Comparison of ENCODE assay signal across 8 mouse cellular contexts in genomic region chr9:103201561-103202260, GRCm38 (mm10). TPM values are rescaled to one million over a fixed set of nuclear protein-coding genes. Genes with fewer than 3 reads are reported as not detected.
DNase-seq lines count a peak whose midpoint lies in the region; ATAC-seq lines count a peak whose summit lies in the region.

Gene Srprb (minus strand): TSS chr9:103202137.

- peak within 1 kb of the TSS; percentile 55 for H3K4me2 ChIP-seq in hindbrain, embryonic 14.5 days (replicated peaks)

- peak within 1 kb of the TSS; percentile 76 for H3K4me3 ChIP-seq in hindbrain, embryonic 14.5 days (replicated peaks; ENCODE audit: low read length)

- peak within 1 kb of the TSS; percentile 76 for H3K9ac ChIP-seq in hindbrain, embryonic 14.5 days

- H3K4me1 ChIP-seq in hindbrain, embryonic 14.5 days (replicated peaks; ENCODE audit: control insufficient read depth, insufficient read depth, low read length) = peaks cover 4% of the 10 kb centered on the region; the same call in 1 of the 2 replicates

- peak; percentile 94 for DNase-seq in R1 (ENCODE audit: low read depth, low spot score)
- DNase-seq in cerebellum, postnatal 25 days = peak; percentile 94 to 96
- peak; percentile 84 to 88 for DNase-seq in frontal cortex, postnatal 25 days (ENCODE audit: low spot score in 2 of 2)
- DNase-seq in hindbrain, embryonic 14.5 days (ENCODE audit: low spot score) = peak; percentile 96
- DNase-seq in layer of hippocampus, postnatal 36 days = peak; percentile 92 to 94
- DNase-seq in lung, postnatal 36 days = peak; percentile 97
- peak; percentile 94 for DNase-seq in retina, postnatal 1 day
- peak; percentile 89 to 91 for DNase-seq in urinary bladder, adult 18-20 months (ENCODE audit: low spot score in 2 of 2)

- H3K9me3 ChIP-seq in hindbrain, embryonic 14.5 days (ENCODE audit: control insufficient read depth, low read length) = no peaks in the 10 kb centered on the region

- H3K27me3 ChIP-seq in hindbrain, embryonic 14.5 days (ENCODE audit: control insufficient read depth, insufficient read depth, low read length) = no peaks in the 10 kb centered on the region

- WGBS in hindbrain, embryonic 14.5 days = under 1% methylated on average over 45 of the region's 45 CpGs

- peak within 1 kb of the TSS; percentile 76 for H3K27ac ChIP-seq in hindbrain, embryonic 14.5 days

- peaks cover 26% of the 10 kb centered on the region for H3K36me3 ChIP-seq in hindbrain, embryonic 14.5 days (replicated peaks; ENCODE audit: control insufficient read depth, insufficient read depth)

- ATAC-seq in hindbrain, embryonic 14.5 days (ENCODE audit: low FRiP score) = peak; percentile 97

RNA-seq across cellular contexts. Expression of gene Srprb, which starts in this region (rescaled TPM):
- 54.1 and 64.9 TPM in 2 replicates for polyA plus RNA-seq in hindbrain, embryonic 14.5 days (2014; fragmentation: Nextera tagmentation; extraction: Ambion mirVana)
- total RNA-seq in layer of hippocampus, postnatal 36 days (2021) = 10 to 100 TPM; 21.0 to 22.3 TPM

Comparison
In these comparisons a context has a peak if more than half of its experiments do, and no peak if none do; other contexts are left out.
1. Peak in every context shown above with its lines: DNase-seq, ATAC-seq, H3K4me3 ChIP-seq and H3K27ac ChIP-seq.